Mouse (Mus musculus) gastrocnemius, postnatal 25 days (tissue): ENCODE measurements around the gene Rfx8. TPM values are rescaled to one million over a fixed set of nuclear protein-coding genes. Genes with fewer than 3 reads are reported as not detected.

Source experiments
- DNase-seq: peaks from one replicate; pipeline ENCODE4 v3.0.0; 2022
- long read RNA-seq, 2 experiments: library from polyadenylated mRNA; stranded (forward); transcript quantifications; one replicate each; pipeline ENCODE4 v2.0.0; 2021
- total RNA-seq, 2 experiments: library from RNA; stranded (reverse); gene quantifications; 1 replicate in 1 of 2; 2 replicates in 1 of 2; pipeline ENCODE4 v1.2.3; 2021

The Rfx8 gene
- total RNA-seq = under 1 TPM in 1 of 2 experiments, not detected in 1; 0.18 TPM
- long read RNA-seq, experiment 1 = 0 reads
- long read RNA-seq, experiment 2 = 0 reads

GRCm38 (mm10) chr1:39720632-39721350 lies at the start of gene Rfx8:
TSS of gene Rfx8 (minus strand) at chr1:39720997.
- DNase-seq = no peak

- peak; percentile 24 for DNase-seq
Measured at GRCm38 (mm10) chr1:39770436-39770835, 49.6 kb upstream of the Rfx8 start.

- no peak for DNase-seq
Measured at GRCm38 (mm10) chr1:39768017-39768416, 47.2 kb upstream of the Rfx8 start.

GRCm38 (mm10) chr1:39765854-39766493 lies 45.2 kb upstream of the Rfx8 start:
- DNase-seq = peak; percentile 24

- peak; percentile 85 for DNase-seq
Measured at GRCm38 (mm10) chr1:39762025-39762370, 41.2 kb upstream of the Rfx8 start.

GRCm38 (mm10) chr1:39761211-39762024 lies 40.6 kb upstream of the Rfx8 start:
- peak; percentile 54 for DNase-seq

GRCm38 (mm10) chr1:39760181-39760715 lies 39.5 kb upstream of the Rfx8 start:
- no peak for DNase-seq

- no peak for DNase-seq
Measured at GRCm38 (mm10) chr1:39759231-39760175, 38.7 kb upstream of the Rfx8 start.

GRCm38 (mm10) chr1:39758244-39758643 lies 37.4 kb upstream of the Rfx8 start:
- peak; percentile 68 for DNase-seq

GRCm38 (mm10) chr1:39756952-39757351 lies 36.2 kb upstream of the Rfx8 start:
- no peak for DNase-seq

- DNase-seq = no peak
Measured at GRCm38 (mm10) chr1:39754224-39754957, 33.6 kb upstream of the Rfx8 start.

GRCm38 (mm10) chr1:39751537-39751936 lies 30.7 kb upstream of the Rfx8 start:
- no peak for DNase-seq

- DNase-seq = no peak
Measured at GRCm38 (mm10) chr1:39749664-39750063, 28.9 kb upstream of the Rfx8 start.

GRCm38 (mm10) chr1:39749214-39749613 lies 28.4 kb upstream of the Rfx8 start:
- no peak for DNase-seq

GRCm38 (mm10) chr1:39748666-39749065 lies 27.9 kb upstream of the Rfx8 start:
- DNase-seq = no peak

GRCm38 (mm10) chr1:39746464-39746863 lies 25.7 kb upstream of the Rfx8 start:
- DNase-seq = no peak

- no peak for DNase-seq
Measured at GRCm38 (mm10) chr1:39740948-39741347, 20.2 kb upstream of the Rfx8 start.

GRCm38 (mm10) chr1:39740002-39740401 lies 19.2 kb upstream of the Rfx8 start:
- no peak for DNase-seq

GRCm38 (mm10) chr1:39735927-39736604 lies 15.3 kb upstream of the Rfx8 start:
- peak; percentile 54 for DNase-seq

GRCm38 (mm10) chr1:39735493-39735892 lies 14.7 kb upstream of the Rfx8 start:
- DNase-seq = no peak
